Mouse (Mus musculus): ENCODE measurements at regions not wholly inside any gene's neighbourhood (a gene's known extent, or its start where the extent isn't known, plus 50 kb on each side); places are given as distances from the start of the nearest gene placed in this dataset.
A peak's percentile ranks its signal among the peaks of the same experiment; 100 is the strongest.

DNA sequence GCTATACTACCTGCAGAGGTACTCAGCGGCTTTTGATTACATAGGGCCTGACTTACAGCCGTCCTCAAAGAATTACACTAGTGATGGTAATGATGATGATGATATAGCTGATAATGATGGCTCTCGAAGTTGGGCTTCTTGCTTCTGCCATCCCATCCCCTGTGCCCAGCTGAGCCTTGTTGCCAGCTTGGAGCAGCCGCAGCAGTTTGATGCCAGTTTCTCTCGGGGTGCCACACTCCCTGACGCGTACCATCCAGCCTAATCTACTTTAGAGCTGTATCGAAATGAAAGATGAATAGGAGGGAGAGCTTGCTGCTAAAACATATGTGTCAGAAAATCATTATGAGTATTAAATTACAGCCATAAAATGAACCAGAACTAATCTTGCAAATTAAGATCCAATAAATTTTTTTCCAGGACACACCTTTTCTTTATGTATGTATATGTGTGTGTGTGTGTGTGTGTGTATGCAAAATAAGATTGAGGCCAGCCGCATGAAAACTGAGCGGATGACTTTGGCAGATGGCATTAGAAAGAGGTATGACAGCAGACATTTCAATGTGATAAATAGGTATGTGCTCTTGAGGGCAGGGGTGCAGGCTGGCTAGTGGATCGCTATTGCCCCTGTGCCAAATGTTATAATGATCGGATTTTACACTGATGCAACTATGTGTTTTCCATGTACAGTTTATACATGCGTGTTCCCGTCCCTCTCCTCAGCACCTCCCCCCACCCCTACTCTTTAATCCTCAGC lies 443.3 kb downstream of the Cd83 start:
- WGBS = 71% methylated on average over 14 of the region's 14 CpGs
- no peak for ATAC-seq

DNA sequence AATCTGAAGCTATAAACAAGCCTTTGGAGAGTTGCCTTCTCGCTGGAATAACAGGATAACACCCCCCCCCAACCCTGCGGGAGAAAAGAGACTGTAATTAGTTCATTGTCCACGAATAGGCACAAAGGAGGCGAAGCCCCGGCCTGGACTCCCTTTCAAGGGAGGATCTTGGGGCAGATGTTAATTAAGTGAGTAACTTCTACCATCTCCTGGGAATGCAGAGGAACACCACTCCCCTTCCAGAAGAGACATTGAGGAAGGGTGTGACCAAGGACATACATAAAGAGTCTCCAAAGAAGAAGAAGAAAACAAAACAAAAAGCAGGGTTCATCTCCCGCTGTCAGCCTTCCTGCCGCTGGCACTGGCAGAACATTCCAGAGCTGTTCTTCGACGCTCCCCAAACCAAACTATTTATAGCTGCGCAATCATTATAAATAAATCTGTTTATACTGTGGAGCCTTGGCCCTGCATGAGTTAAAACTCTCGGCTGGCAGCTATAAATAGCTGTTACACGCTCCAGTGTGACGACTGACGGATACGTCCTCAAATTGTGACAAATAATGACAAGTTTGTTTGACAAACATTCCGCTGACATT lies 444.1 kb downstream of the Cd83 start:
- Histone ChIP-seq H3K4me1 (replicated peaks; ENCODE audit: control insufficient read depth, insufficient read depth, low read length) (peaks cover 3% of the 10 kb centered on the region; the same call in 1 of the 2 replicates), H3K4me2 (replicated peaks; ENCODE audit: low read depth) (peak overlapping the region; percentile 53), H3K27me3 (replicated peaks; ENCODE audit: control insufficient read depth, insufficient read depth, low read length) (no peaks in the 10 kb centered on the region), H3K9me3 (ENCODE audit: control insufficient read depth) (no peaks in the 10 kb centered on the region), H3K9ac (ENCODE audit: low read depth, low read length) (no peak overlapping the region), H3K4me3 (ENCODE audit: low read depth, low read length) (no peak overlapping the region), H3K27ac (ENCODE audit: low read depth, low read length) (no peak overlapping the region), H3K36me3 (ENCODE audit: control insufficient read depth, insufficient read depth) (no peaks in the 10 kb centered on the region)
- WGBS = 24% methylated on average over 16 of the region's 16 CpGs
- TF ChIP-seq CTCF (IDR thresholded peaks at IDR 0.05; ENCODE audit: low read depth) = peak; percentile 13; the same call in 1 of the 2 replicates
- no peak for ATAC-seq

More for the DNA sequence above, 443.3 kb downstream of the Cd83 start:
- H3K9me3 ChIP-seq (ENCODE audit: control insufficient read depth) = no peaks in the 10 kb centered on the region
- no peaks in the 10 kb centered on the region for H3K36me3 ChIP-seq (ENCODE audit: control insufficient read depth, insufficient read depth)
- H3K4me2 ChIP-seq (replicated peaks; ENCODE audit: low read depth) = peak overlapping the region; percentile 53; the same call in 1 of the 2 replicates
- H3K4me3 ChIP-seq (ENCODE audit: low read depth, low read length) = no peak overlapping the region
- H3K4me1 ChIP-seq (replicated peaks; ENCODE audit: control insufficient read depth, insufficient read depth, low read length) = peaks cover 3% of the 10 kb centered on the region; the same call in 1 of the 2 replicates
- no peak overlapping the region for H3K27ac ChIP-seq (ENCODE audit: low read depth, low read length)
- no peak for TF ChIP-seq CTCF (IDR thresholded peaks at IDR 0.05; ENCODE audit: low read depth)
- H3K9ac ChIP-seq (ENCODE audit: low read depth, low read length) = no peak overlapping the region
- H3K27me3 ChIP-seq (replicated peaks; ENCODE audit: control insufficient read depth, insufficient read depth, low read length) = no peaks in the 10 kb centered on the region

DNA sequence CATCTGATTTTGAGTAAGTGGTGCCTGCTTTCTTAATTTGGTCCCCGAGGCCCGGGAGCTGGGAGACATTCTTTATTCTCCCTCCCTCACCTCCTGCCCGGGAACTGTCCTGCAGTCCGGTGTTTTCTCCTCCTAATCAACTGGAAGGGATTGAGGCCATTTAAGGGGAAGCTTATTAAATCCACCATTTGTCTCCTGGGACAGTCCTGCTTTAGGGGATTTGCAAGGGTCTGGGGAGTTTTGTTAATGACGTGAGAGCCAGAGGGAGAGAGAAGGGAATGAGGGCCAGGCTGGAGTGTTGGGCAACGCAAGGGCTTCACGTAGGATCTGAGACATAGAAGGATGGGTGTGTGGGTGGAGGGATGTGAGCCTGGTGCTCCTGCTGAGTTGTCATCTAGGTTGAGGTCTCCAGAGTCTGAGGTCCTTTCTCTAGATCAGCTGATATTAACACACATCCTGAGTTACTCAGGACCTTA lies 444.6 kb downstream of the Cd83 start:
- ATAC-seq = no peak
- Histone ChIP-seq H3K36me3 (ENCODE audit: control insufficient read depth, insufficient read depth) (no peaks in the 10 kb centered on the region), H3K4me2 (replicated peaks; ENCODE audit: low read depth) (peak overlapping the region; percentile 53; the same call in 1 of the 2 replicates), H3K9ac (ENCODE audit: low read depth, low read length) (no peak overlapping the region), H3K27ac (ENCODE audit: low read depth, low read length) (no peak overlapping the region), H3K4me1 (replicated peaks; ENCODE audit: control insufficient read depth, insufficient read depth, low read length) (peaks cover 3% of the 10 kb centered on the region; the same call in 1 of the 2 replicates), H3K27me3 (replicated peaks; ENCODE audit: control insufficient read depth, insufficient read depth, low read length) (no peaks in the 10 kb centered on the region), H3K9me3 (ENCODE audit: control insufficient read depth) (no peaks in the 10 kb centered on the region), H3K4me3 (ENCODE audit: low read depth, low read length) (no peak overlapping the region)
- 27% methylated on average over 7 of the region's 7 CpGs for WGBS
- no peak for TF ChIP-seq CTCF (IDR thresholded peaks at IDR 0.05; ENCODE audit: low read depth)

DNA sequence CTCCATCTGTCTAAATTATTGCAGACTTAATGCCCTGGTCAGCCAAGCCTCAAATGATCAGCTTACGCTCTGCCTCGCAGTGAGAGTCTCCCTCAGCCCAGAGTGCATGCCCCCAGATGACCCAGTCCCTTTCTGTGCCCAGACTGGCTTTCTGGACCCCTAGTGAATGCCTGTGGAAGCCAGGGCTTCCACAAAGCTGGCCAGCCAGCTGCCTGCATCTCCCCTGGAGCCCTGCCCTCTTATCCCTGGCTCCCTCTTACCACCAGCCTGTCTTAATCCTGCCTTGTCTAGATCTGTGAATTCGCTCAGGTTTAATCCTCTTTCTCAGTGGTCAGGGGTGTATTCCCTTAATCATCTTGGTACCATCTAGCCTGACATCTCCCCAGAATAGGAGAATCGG lies 446.8 kb downstream of the Cd83 start:
- TF ChIP-seq CTCF (IDR thresholded peaks at IDR 0.05; ENCODE audit: low read depth) = no peak
- Histone ChIP-seq H3K4me2 (replicated peaks; ENCODE audit: low read depth) (no peak overlapping the region), H3K36me3 (ENCODE audit: control insufficient read depth, insufficient read depth) (no peaks in the 10 kb centered on the region), H3K4me3 (ENCODE audit: low read depth, low read length) (no peak overlapping the region), H3K4me1 (replicated peaks; ENCODE audit: control insufficient read depth, insufficient read depth, low read length) (peaks cover 3% of the 10 kb centered on the region), H3K27me3 (replicated peaks; ENCODE audit: control insufficient read depth, insufficient read depth, low read length) (no peaks in the 10 kb centered on the region), H3K27ac (ENCODE audit: low read depth, low read length) (no peak overlapping the region), H3K9me3 (ENCODE audit: control insufficient read depth) (no peaks in the 10 kb centered on the region), H3K9ac (ENCODE audit: low read depth, low read length) (no peak overlapping the region)
- WGBS = 79% methylated on average over 4 of the region's 4 CpGs
- no peak for ATAC-seq

DNA sequence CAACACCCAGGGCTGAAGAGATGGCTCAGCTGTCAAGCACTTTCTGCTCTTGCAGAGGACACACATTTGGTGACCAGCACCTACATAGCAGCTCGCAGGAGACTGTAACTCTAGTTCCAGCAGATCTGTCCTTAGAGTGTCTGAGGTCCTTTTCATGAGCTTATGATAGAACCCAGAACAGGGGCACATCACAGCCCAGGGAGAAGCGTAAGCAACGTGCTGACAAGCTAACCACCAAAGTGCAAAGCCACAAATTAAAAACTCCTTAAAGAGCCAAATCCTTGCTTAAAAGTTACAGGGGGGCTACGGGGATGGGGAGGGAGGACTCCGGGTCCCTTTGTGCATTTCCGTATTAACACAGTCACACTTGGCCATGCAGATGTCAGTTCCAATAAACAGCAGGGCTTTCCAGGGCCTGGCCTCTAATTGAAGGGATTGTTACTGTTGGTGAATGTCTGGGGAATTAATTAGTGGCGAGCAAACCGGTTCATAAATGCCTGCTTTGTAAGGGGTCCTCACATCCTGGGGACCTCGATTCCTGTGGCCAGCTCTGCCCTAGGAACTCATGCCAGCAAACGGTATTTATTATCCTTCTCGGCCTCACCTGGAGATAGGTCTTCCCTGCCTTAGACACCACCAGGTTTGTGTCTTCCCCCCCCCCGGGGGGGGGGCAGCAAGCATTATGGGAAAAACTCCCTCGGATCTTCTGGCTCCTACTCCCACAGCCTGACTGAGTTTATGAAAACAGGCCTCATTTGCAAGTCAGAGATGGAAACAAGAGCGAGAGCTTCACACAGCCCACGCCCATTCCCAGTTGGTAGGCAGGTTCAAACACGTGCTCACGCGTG lies 447.5 kb downstream of the Cd83 start:
- no peaks in the 10 kb centered on the region for H3K36me3 ChIP-seq (ENCODE audit: control insufficient read depth, insufficient read depth)
- no peak overlapping the region for H3K4me3 ChIP-seq (ENCODE audit: low read depth, low read length)
- H3K4me1 ChIP-seq (replicated peaks; ENCODE audit: control insufficient read depth, insufficient read depth, low read length) = peaks cover 3% of the 10 kb centered on the region
- WGBS = 67% methylated on average over 18 of the region's 18 CpGs
- no peak overlapping the region for H3K4me2 ChIP-seq (replicated peaks; ENCODE audit: low read depth)
- no peak overlapping the region for H3K9ac ChIP-seq (ENCODE audit: low read depth, low read length)
- H3K9me3 ChIP-seq (ENCODE audit: control insufficient read depth) = no peaks in the 10 kb centered on the region
- TF ChIP-seq CTCF (IDR thresholded peaks at IDR 0.05; ENCODE audit: low read depth) = no peak
- ATAC-seq = no peak
- no peak overlapping the region for H3K27ac ChIP-seq (ENCODE audit: low read depth, low read length)
- no peaks in the 10 kb centered on the region for H3K27me3 ChIP-seq (replicated peaks; ENCODE audit: control insufficient read depth, insufficient read depth, low read length)

DNA sequence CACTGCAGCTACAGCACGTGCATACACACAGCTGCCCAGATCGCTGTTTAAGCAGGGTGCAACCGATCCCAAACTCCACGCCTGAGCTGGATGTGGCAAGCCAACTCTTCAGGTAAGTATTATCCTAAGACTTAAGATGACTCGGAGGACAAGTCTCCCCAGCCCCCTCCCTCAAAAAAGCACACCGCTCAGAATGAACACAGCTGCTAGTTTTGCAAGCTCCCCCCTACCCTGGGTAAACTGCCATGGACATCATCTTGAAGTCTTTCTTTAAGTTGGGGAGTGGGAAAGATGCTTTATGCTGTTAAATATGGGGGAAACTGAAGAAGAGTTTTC lies 448.1 kb downstream of the Cd83 start:
- peaks cover 3% of the 10 kb centered on the region for H3K4me1 ChIP-seq (replicated peaks; ENCODE audit: control insufficient read depth, insufficient read depth, low read length)
- H3K4me2 ChIP-seq (replicated peaks; ENCODE audit: low read depth) = no peak overlapping the region
- no peak overlapping the region for H3K27ac ChIP-seq (ENCODE audit: low read depth, low read length)
- H3K9me3 ChIP-seq (ENCODE audit: control insufficient read depth) = no peaks in the 10 kb centered on the region
- no peaks in the 10 kb centered on the region for H3K27me3 ChIP-seq (replicated peaks; ENCODE audit: control insufficient read depth, insufficient read depth, low read length)
- H3K4me3 ChIP-seq (ENCODE audit: low read depth, low read length) = no peak overlapping the region
- no peak for TF ChIP-seq CTCF (IDR thresholded peaks at IDR 0.05; ENCODE audit: low read depth)
- 84% methylated on average over 6 of the region's 6 CpGs for WGBS
- ATAC-seq = no peak
- H3K36me3 ChIP-seq (ENCODE audit: control insufficient read depth, insufficient read depth) = no peaks in the 10 kb centered on the region
- H3K9ac ChIP-seq (ENCODE audit: low read depth, low read length) = no peak overlapping the region
